Mouse (Mus musculus) yolk sac, embryonic 10.5 days (tissue): ENCODE data around the gene Cd200r3.

Experiments used
- DNase-seq: peaks from one replicate; pipeline ENCODE4 v3.0.0-alpha.2; 2017; ENCODE audit warnings: low spot score

The Cd200r3 gene

DNA sequence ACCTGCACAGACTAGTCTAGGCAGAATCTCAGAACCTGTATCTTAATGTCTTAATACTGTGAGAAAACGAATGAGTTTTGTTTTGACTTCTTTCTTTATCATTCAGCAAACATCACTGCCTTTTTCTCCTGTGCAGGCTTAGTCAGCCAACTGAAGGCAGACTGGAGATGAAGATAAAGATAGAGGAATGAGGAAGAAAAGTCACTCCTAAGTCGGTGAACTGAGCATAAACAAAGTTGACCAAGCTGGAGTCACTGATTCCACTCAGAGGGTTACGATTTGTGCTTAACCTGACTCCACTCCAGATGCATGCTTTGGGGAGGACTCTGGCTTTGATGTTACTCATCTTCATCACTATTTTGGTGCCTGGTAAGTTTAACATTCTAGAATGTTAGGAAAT is at the start of gene Cd200r3:
Cd200r3 (plus strand) TSS at position 211 of the 400 bp plus-strand sequence.
- DNase-seq = no peak

DNA sequence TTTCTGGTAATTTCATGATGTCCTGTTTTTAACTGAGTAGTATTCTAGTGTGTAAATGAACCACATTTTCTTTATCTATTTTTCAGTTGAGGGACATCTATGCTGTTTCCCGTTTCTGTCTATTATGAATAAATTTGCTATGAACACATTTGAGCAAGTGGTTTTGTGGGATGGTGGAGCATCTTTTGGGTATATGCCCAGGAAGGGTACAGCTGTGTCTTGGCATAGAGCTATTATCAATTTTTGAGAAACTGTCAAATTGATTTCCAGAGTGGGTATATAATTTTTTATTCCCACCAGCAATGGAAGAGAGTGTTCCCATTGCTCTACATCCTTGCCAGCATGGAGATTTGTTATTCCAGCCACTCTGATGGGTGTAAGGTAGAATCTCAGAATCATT is 11.5 kb upstream of the Cd200r3 start:
- no peak for DNase-seq

DNA sequence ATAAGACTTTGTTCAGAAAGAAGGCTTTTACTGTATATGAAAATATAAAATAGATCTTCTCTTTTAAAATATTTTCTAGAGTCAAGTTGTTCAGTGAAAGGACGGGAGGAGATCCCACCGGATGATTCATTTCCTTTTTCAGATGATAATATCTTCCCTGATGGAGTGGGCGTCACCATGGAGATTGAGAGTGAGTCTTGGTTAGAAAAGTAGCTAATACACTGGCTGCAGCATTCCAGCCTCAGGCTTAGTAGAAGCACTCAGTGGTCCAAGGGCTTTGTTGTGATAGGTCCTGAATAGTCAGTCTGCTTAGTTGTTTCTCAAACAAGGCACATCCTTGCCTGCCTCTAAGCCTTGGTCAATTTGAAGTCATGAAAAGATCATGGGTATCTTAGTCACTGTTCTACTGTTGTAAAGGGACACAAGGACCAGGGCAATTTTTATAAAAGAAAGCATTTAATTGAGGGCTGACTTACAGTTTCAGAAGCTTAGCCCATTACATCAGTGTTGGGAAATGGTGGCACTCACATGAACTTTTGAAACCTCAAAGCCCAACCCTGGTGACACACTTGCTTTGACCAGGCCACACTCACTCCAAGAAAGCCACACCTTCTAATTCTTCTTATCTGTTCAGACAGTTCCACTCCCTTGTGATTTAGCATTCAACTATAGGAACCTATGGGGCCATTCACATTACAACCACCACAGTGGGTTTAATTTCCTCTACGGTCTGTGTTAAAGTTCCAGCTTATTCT is 8.1 kb downstream of the Cd200r3 start:
- DNase-seq = no peak

DNA sequence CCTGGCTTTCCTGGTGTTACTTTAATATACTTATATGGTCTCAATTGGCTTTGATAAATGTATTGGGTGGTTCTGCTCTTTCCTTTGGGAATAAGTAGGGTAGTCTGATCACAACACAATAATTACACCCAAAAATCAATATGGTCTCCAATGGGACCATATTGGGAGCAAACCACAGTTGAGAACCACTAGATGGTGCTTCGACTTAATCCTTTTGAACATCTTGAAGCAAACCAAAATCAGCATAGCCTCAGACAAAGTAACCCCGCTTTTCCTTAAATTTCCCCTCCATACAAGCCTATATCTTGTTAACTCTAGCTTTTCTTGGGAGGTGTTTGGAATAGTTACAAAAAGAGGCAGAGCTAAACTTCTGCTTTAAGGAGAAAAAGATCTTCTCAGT is 18.8 kb downstream of the Cd200r3 start:
- no peak for DNase-seq

DNA sequence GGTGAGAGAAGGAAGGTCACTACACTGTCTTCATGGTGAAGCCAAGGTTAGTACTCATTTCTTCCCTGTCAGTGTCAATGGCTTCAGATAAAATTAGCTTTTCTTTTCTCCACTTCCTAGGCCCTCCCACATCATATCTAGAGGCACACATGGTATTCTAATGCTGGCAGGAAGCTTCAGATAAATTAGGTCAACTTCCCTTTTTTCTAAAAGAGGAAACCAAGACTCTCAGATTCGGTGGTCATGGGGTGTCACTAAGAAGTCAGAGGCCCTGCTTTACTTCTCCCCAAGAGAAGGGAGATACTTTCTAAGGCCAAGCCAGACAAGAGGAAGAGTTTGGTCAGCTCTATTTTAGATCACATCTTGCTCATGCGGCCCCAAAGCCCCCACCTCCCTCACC is 19.3 kb downstream of the Cd200r3 start:
- DNase-seq = no peak

DNA sequence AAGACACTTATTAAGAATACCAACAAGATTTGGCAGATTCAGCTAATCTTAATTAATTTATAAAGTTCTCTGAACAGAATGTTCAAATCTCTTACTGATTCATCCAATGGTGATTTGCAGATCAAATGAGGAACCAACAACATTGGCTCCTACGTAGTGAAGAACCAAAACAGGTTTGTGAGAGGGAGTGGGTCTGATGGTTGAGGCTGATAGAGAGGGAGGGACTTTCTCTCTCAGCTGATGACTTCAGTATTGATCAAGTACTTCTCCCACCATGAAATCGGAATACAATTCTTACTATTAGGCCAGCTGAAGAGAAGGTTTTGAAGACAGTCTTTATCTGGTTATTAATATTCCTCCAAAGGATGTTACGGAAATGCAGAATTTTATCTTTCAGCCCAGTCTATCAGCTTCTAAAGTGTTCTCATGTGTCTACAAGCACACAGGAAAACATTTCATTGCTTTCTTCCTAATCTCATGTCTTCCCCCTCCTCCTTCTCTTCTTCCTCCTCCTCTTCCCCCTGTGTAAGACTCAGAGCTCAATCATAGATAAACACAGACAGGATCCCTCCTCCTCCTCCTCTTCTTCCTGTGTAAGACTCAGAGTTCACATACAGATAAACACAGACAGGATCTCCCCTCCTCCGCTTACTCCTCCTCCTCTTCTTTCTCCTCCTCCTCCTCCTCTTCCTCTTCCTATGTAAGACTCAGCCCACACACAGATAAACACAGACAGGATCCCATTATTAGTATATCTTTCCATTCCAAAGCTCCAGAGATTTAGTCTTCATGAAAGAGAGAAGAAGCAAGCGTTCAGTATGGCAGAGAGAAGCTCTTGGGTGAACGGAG is 21.3 kb downstream of the Cd200r3 start:
- DNase-seq = no peak

DNA sequence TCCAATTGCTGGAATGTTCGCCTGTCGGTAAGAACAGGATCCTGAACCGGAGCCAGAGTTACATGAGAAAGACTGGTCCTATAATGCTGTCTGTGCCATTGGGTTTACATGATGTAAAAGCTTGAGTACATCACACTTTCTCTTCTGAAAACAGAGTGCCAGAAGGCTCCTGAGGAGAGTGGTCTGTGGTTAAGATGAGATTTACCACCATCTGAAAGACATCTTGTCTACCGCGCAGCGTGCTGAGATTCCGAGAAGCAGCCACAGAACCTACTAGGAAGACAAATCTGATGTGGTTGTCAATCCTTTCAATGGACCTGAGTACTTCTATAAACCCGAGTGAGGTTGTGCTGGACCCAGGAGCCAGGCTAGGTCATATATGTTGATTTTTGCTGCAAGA is 21.9 kb downstream of the Cd200r3 start:
- DNase-seq = no peak

DNA sequence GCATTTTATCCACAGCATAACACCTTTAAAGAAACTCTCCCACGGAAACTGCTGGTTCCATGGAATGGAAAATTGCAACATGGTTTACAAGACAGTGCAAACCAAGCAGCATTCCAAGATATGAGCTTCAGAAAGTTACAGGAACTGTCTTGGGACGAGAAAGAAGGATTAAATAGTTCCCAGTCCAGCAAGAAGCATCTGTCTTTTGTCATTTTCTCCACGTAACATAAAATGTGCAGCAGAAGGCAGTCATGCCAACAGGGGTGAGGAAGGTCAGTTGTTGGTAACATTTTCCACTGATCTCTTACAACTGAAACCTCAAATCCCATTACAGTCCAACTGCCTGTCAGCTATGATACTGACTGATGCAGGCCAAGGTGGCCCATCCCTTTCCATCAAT is 22.4 kb downstream of the Cd200r3 start:
- peak; percentile 12 for DNase-seq

DNA sequence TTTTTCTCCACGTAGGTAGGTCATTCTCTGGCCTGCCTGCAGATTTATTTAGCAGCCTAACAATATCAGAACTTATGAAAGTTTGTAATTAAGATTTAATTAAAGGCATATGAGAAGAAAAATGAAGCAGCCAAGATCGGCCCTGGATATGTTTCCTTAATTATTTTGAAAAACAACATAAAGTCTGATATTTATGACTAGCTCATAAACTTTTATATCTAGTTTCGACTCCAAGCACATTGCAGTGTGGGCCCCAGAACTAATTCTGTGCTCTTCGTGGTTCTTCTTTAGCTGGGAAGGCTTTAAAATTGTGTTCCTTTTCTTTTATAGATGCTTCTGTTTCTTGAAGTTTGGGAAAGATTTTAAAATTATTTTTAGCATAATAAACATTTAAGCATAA is 23.4 kb downstream of the Cd200r3 start:
- DNase-seq = no peak

DNA sequence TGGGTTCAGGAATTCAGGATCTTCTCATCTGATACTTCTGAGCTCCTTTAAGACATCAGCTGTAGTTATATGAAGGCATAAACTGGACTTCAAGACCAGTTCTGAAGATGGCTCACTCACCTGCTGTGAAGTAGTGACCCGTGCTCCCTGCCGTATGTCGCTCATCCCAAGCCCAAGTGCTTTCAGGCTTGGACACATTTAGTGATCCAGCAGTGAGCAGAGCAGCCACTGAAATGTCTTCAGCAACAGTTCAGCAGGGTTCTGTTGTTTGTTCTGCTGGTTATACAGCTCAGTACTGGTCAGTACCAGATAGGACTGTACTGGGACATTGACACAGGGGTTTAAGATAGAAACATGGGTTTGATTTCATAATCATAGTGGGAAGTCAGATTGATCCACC is 24.6 kb downstream of the Cd200r3 start:
- DNase-seq = no peak

DNA sequence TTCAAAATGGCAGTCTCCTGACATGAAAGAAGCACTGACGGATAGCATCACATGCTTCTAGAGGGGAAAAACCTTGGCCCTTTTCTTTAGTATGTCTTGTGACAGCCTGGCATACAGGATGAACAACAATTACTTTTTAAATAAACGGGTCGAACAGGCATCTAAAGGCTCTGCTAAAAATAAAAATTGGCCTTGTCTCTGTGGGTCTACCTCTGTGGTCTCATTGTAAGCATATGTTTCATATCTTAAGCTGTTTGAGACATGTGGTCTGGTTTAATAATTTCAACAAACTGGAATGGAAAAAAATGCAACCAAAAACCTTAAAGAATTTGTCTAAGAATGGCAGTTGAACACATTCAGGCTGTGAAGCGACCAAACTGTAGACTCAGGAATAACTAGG is 27.4 kb downstream of the Cd200r3 start:
- DNase-seq = no peak

DNA sequence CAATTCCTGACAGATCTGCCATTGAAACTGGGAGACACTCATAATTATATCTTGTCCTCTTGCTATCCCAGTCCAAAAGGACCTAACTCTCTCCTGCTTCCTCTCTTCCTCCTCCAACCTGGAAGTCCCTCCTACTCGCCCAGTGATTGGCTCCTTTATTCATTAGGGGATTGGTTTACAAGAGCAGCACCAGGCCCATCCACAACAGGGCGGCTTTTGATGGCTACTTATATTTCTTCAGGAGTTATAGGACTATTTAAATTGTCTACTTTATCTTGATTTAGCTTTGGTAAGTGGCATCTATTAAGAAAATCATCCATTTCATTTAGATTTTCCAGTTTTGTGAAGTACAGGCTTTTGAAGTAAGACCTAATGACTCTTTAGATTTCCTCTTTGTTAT is 30.6 kb downstream of the Cd200r3 start:
- DNase-seq = no peak

DNA sequence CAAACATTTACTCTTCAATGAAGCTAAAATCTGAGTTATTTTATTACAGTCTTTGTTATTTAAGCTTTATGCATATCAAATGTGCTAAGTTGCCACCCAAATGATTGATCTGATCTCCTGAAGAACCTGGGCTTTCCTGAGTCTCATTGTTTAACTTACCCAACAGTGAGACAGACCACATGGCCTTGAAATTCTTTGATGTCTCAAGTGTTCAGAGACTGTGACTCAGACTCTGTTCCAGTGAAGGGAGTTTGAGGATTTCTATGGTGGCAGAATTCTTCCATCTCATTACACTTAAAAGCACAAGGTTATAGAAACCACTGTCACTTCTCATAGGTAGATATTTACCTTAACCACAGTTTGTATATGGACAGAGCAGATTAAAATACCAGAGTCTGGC is 32.6 kb downstream of the Cd200r3 start:
- no peak for DNase-seq

DNA sequence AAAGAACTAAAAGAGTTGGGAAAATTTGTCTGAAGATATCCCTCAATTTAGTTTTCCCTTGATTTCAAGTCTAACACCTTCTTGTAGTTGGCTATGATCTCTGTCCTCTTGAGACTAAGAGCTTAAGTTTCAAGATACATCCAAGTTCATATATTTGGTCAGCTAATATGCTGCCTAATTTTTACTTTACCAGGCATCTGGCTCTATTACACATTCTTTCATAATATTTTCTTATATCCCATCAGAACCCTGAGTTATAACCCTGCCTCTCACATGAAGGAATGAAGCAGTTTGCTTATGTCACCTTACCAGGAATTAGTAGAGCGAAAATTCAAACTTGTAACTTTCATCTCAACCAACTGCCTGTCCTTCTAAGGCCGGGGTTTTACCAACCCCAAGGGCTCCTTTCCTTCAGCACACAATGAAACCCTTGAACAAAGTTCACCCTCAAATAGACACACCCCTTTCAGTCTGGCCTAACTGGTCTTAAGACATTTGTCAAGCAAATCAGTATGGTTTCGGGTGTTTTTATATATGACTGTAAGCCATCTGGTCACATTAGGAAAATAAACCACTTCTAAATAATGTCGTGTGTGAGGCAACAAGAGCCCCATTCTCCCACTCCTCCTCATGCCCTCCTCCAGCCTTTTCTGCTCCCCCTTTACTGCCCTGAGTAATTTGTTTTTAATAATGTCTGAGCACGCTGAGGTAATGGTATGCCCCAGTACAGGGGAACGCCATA is 33.6 kb downstream of the Cd200r3 start:
- DNase-seq = no peak

DNA sequence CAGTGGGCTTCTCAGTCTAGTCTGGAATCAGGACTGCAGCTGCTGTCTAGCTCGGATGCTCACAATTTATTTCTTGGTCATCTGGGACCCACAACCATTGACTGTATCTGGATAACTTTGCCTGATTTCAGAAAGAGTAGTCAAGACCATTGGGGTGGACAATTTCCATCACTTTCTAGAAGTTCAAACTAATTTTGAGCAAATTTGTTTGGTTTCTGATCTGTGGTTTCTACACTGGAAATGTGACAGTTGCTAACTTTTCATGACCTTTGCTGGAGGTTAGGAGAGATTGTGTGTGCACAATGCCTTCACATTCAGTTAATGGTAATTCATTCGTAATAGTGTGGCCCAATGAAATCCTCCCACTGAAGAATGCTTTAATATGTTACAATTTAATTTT is 34.7 kb downstream of the Cd200r3 start:
- DNase-seq = no peak

DNA sequence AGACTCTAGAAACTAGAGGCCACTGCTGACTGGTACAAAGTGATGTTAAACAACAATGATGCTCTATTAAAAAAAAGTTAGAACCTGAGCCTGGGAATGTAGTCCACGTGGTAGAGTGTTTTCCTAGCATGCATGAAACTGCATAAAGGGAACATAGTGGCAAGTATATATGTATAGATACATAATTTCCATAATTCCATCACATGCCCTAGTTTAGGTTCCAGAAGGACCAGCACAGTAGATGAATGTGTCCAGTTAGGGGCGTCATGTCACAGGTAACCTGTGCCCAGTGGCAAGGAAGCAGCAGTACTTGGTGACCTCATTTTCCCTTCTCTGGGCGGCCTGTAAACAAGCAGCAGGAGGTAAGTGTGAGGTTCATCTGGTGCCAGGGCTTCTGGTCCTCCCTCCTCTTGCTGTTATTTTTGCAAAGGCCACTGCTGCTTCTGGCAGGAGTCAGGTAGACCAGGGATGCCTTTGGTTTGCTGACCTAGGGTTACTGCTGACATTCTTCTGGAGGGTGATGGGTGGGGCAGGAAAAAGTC is 35.9 kb downstream of the Cd200r3 start:
- no peak for DNase-seq

DNA sequence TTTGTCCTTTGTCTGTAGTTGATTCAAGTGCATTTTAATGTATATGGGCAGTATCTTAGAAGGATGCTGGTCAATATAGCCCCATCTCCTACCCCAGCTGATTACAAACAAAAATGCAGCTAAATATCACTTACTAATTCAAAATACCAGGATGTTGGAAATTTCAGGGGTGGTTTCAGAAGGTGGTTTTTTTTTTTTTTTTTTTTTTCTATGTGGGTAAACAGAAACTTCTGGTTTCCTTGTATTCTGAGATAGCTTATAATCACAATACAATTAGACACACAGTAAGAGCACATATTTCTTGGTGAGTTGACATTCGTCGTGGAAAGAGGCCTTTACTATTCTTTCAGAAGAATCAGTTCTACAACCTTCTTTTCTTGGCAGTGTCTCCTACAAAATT is 39.5 kb downstream of the Cd200r3 start:
- no peak for DNase-seq

DNA sequence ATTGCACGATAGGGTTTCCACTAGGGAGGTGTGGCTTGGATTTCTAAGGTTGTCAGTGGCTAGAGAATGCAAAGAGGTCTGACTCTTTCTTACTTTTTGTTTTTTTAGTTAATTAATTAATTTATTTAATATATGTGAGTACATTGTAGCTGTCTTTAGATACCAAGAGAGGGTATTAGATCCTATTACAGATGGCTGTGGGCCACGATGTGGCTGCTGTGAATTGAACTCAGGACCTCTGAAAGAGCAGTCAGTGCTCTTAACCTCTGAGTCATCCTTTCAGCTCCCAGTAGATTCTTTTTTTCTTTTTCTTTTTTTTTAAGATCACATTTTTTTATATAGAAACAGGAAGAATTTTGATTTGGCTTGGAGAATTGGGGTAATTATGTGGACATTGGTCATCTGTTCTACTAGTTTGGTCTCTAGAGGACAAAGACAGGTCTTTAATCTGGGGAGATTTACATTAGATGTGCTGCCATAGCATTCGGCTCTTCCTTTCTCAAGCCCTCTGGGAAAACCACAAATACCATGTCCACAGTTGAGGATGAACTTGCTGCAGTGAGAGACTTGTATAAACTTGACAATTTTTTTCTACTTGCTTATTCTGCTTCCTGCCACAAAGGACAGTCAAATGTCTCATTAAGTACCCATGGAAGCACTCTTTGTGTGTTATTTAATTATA is 40.0 kb downstream of the Cd200r3 start:
- no peak for DNase-seq

DNA sequence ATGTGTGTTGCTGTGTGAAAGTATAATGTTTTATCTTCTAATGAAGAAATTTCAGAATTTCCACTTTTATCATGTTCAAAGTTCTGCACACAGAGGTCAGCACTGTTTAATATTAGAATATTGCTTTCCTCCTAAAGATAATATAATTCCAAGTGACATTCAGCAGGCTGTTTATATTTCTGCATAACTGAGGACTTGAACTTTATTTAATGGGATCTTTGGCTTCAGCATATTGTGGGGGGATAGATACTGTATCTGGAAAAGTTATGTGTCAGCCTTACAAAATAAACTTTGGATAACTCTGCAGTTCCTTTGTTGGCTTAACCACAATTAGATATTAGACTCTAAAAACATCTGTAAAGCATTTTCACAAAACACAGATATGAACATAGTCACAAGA is 40.6 kb downstream of the Cd200r3 start:
- DNase-seq = no peak

DNA sequence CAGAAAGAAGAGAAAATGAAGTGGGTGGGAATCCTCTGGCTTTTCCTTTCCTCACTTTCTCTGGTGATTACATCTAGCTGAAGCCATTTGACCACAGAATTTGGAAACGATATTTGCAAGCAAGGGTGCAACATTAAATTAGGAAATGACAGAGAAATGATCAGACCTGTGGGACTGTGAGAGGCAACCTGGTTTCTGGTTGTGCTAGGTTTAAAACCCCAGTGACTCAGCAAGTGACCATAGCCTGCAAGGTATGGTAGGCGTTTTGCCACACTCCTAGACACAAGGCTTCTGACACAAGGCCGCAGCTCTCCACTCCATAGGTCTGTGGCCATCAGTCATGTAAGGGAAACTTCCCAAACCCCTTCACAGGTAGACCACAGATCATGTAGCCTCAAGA is 41.4 kb downstream of the Cd200r3 start:
- DNase-seq = no peak

DNA sequence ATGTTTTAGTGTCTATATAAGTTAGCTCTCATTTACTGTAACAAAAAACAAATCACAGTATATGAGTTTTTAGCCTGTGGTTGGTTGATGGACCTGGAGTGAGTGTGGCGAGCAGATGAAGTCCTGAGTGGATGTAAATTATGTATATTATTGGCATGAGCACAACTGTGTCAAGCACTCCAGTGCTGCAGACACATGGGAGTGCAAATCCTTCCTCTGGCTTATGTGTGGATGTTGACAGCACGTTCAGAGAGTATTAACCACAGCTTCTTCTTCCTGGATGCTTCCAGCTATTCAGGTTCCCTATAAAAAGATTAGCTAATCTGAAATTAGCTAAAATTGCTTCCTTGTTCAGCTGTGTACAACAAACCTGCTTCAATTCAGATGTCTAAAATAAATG is 42.6 kb downstream of the Cd200r3 start:
- DNase-seq = no peak
